Comparison of ENCODE assay signal across 19 mouse cellular contexts in genomic region chr17:46844811-46845210, GRCm38 (mm10). TPM values are rescaled to one million over a fixed set of nuclear protein-coding genes. Genes with fewer than 3 reads are reported as not detected.
A peak's percentile ranks its signal among the peaks of the same experiment; 100 is the strongest.
DNase-seq lines count a peak whose midpoint lies in the region; ATAC-seq lines count a peak whose summit lies in the region.
"Had no signal": no experiment of that assay in that cellular context is flagged by ENCODE, and none has a peak within 500 bp of the region (broad histone marks: within the 10 kb centered on the region; RNA-seq: fewer than 3 reads in every experiment).

No protein-coding gene starts in this region.

- 0 out of 2 replicates have a peak overlapping the region, but pooled peaks have one; percentile 17 for H3K9ac ChIP-seq in forebrain, embryonic 14.5 days (ENCODE audit: low read length)
- no peak overlapping the region for H3K9ac ChIP-seq in forebrain, embryonic 13.5 days
- no peak overlapping the region for H3K9ac ChIP-seq in midbrain, embryonic 12.5 days (replicated peaks)
- no peak overlapping the region for H3K9ac ChIP-seq in midbrain, embryonic 11.5 days (ENCODE audit: low read length)
- H3K9ac ChIP-seq: forebrain, postnatal 0 days; liver, embryonic 13.5 days had no signal

- no peaks in the 10 kb centered on the region for H3K27me3 ChIP-seq in forebrain, embryonic 14.5 days (replicated peaks; ENCODE audit: control insufficient read depth, insufficient read depth, low read length)
- no peaks in the 10 kb centered on the region for H3K27me3 ChIP-seq in forebrain, embryonic 13.5 days
- H3K27me3 ChIP-seq in midbrain, embryonic 12.5 days: no peaks in the 10 kb centered on the region
- no peaks in the 10 kb centered on the region for H3K27me3 ChIP-seq in midbrain, embryonic 11.5 days (ENCODE audit: control insufficient read depth, insufficient read depth, low read length)
- H3K27me3 ChIP-seq: CH12.LX; liver, embryonic 13.5 days had no signal

- intact Hi-C loops in left cerebral cortex, postnatal 25 days (cut with DNase I): no loop called here

- no peaks in the 10 kb centered on the region for H3K9me3 ChIP-seq in forebrain, embryonic 14.5 days (replicated peaks; ENCODE audit: control insufficient read depth, low read length)
- H3K9me3 ChIP-seq in forebrain, embryonic 13.5 days (replicated peaks): no peaks in the 10 kb centered on the region
- no peaks in the 10 kb centered on the region for H3K9me3 ChIP-seq in midbrain, embryonic 12.5 days
- H3K9me3 ChIP-seq in midbrain, embryonic 11.5 days (ENCODE audit: control insufficient read depth, low read length): no peaks in the 10 kb centered on the region
- H3K9me3 ChIP-seq: embryonic facial prominence, embryonic 10.5 days; liver, embryonic 13.5 days had no signal

- no peak for ATAC-seq in forebrain, embryonic 14.5 days
- no peak for ATAC-seq in forebrain, embryonic 13.5 days
- ATAC-seq in midbrain, embryonic 12.5 days (ENCODE audit: low FRiP score, low read depth): no peak
- ATAC-seq in midbrain, embryonic 11.5 days (ENCODE audit: low FRiP score): no peak
- ATAC-seq: forebrain, postnatal 0 days; lung, postnatal 0 days had no signal

- no peak overlapping the region for H3K4me2 ChIP-seq in forebrain, embryonic 14.5 days (ENCODE audit: low read length)
- no peak overlapping the region for H3K4me2 ChIP-seq in forebrain, embryonic 13.5 days
- H3K4me2 ChIP-seq in midbrain, embryonic 12.5 days (replicated peaks): no peak overlapping the region
- no peak overlapping the region for H3K4me2 ChIP-seq in midbrain, embryonic 11.5 days
- H3K4me2 ChIP-seq: liver, embryonic 13.5 days had no signal

- H3K4me1 ChIP-seq in forebrain, embryonic 14.5 days (ENCODE audit: control insufficient read depth, insufficient read depth, low read length): no peaks in the 10 kb centered on the region
- peaks cover 11% of the 10 kb centered on the region for H3K4me1 ChIP-seq in forebrain, embryonic 13.5 days
- peaks cover 10% of the 10 kb centered on the region; the same call in 1 of the 2 replicates for H3K4me1 ChIP-seq in midbrain, embryonic 12.5 days
- no peaks in the 10 kb centered on the region for H3K4me1 ChIP-seq in midbrain, embryonic 11.5 days (ENCODE audit: control insufficient read depth, insufficient read depth, low read length)

- no peak for DNase-seq in forebrain, embryonic 14.5 days (ENCODE audit: low spot score)
- no peak for DNase-seq in midbrain, embryonic 11.5 days (ENCODE audit: low spot score, missing footprints)
- DNase-seq in cerebellum, adult 11-12 months: peak; percentile 79
- peak; percentile 77 to 80 for DNase-seq in cerebellum, postnatal 36 days
- no peak for DNase-seq in kidney, postnatal 25 days
- no peak for DNase-seq in left cerebral cortex, postnatal 25 days (ENCODE audit: low spot score in 2 of 2)
- DNase-seq: adrenal gland, adult 8-10 months; forebrain, postnatal 0 days; heart, postnatal 14 days; kidney, postnatal 14 days; liver, embryonic 13.5 days; thymus, postnatal 36 days had no signal

- no peak overlapping the region for H3K27ac ChIP-seq in forebrain, embryonic 14.5 days (ENCODE audit: low read depth, low read length)
- no peak overlapping the region for H3K27ac ChIP-seq in forebrain, embryonic 13.5 days
- H3K27ac ChIP-seq in midbrain, embryonic 12.5 days (replicated peaks): 0 out of 2 replicates have a peak overlapping the region, but pooled peaks have one; percentile 25
- H3K27ac ChIP-seq in midbrain, embryonic 11.5 days (ENCODE audit: low read depth, low read length): no peak overlapping the region
- H3K27ac ChIP-seq: embryonic facial prominence, embryonic 10.5 days; liver, embryonic 13.5 days; stomach, postnatal 0 days had no signal

- H3K36me3 ChIP-seq in forebrain, embryonic 14.5 days (ENCODE audit: control insufficient read depth, insufficient read depth, low read length): no peaks in the 10 kb centered on the region
- H3K36me3 ChIP-seq in forebrain, embryonic 13.5 days (ENCODE audit: poor library complexity, severe bottlenecking): no peaks in the 10 kb centered on the region
- H3K36me3 ChIP-seq in midbrain, embryonic 12.5 days: no peaks in the 10 kb centered on the region
- no peaks in the 10 kb centered on the region for H3K36me3 ChIP-seq in midbrain, embryonic 11.5 days (ENCODE audit: control insufficient read depth, insufficient read depth, low read length)

- no peak overlapping the region for H3K4me3 ChIP-seq in forebrain, embryonic 14.5 days (ENCODE audit: low read depth, low read length)
- H3K4me3 ChIP-seq in forebrain, embryonic 13.5 days: no peak overlapping the region
- H3K4me3 ChIP-seq in midbrain, embryonic 12.5 days: no peak overlapping the region
- no peak overlapping the region for H3K4me3 ChIP-seq in midbrain, embryonic 11.5 days (ENCODE audit: low read depth, low read length)
- H3K4me3 ChIP-seq: embryonic facial prominence, embryonic 10.5 days; erythroblast, embryonic 14.5 days; liver, embryonic 13.5 days had no signal

- WGBS in forebrain, embryonic 14.5 days: 66% methylated on average over 10 of the region's 10 CpGs
- WGBS in forebrain, embryonic 13.5 days: 70% methylated on average over 10 of the region's 10 CpGs
- 69% methylated on average over 10 of the region's 10 CpGs for WGBS in midbrain, embryonic 12.5 days
- 70% methylated on average over 10 of the region's 10 CpGs for WGBS in midbrain, embryonic 11.5 days

RNA-seq across cellular contexts. Expression of gene Bicral, which starts 13.5 kb away (rescaled TPM):
- 7.5 and 8.5 TPM in 2 replicates for polyA plus RNA-seq in forebrain, embryonic 14.5 days (2014; fragmentation: Nextera tagmentation; extraction: Ambion mirVana)
- polyA plus RNA-seq in forebrain, embryonic 13.5 days (2015; fragmentation: Nextera tagmentation; extraction: Ambion mirVana): 5.2 and 5.8 TPM in 2 replicates
- 7.8 and 7.9 TPM in 2 replicates for polyA plus RNA-seq in midbrain, embryonic 12.5 days (2016; fragmentation: Nextera tagmentation; extraction: Ambion mirVana)
- 5.8 and 6.4 TPM in 2 replicates for polyA plus RNA-seq in midbrain, embryonic 11.5 days (2014; fragmentation: Nextera tagmentation; extraction: Ambion mirVana)
- 10 to 100 TPM; 41.6 to 49.7 TPM for total RNA-seq in left cerebral cortex, postnatal 25 days (2021)

RNA-seq across cellular contexts. Expression of gene Tbcc, which starts 45.7 kb away (rescaled TPM):
- 66.4 TPM in 2 replicates for polyA plus RNA-seq in forebrain, embryonic 14.5 days (2014; fragmentation: Nextera tagmentation; extraction: Ambion mirVana)
- polyA plus RNA-seq in forebrain, embryonic 13.5 days (2015; fragmentation: Nextera tagmentation; extraction: Ambion mirVana): 51.3 and 53.5 TPM in 2 replicates
- polyA plus RNA-seq in midbrain, embryonic 12.5 days (2016; fragmentation: Nextera tagmentation; extraction: Ambion mirVana): 68.4 and 75.1 TPM in 2 replicates
- 72.7 and 76.2 TPM in 2 replicates for polyA plus RNA-seq in midbrain, embryonic 11.5 days (2014; fragmentation: Nextera tagmentation; extraction: Ambion mirVana)
- 10 to 100 TPM; 32.4 to 36.7 TPM for total RNA-seq in left cerebral cortex, postnatal 25 days (2021)

Comparison
In these comparisons a context has a peak if more than half of its experiments do, and no peak if none do; other contexts are left out.
1. DNase-seq: peak in cerebellum, adult 11-12 months (single experiment) and cerebellum, postnatal 36 days (2 of 2); none in forebrain, embryonic 14.5 days (single experiment), midbrain, embryonic 11.5 days (single experiment), kidney, postnatal 25 days (0 of 2) and left cerebral cortex, postnatal 25 days (0 of 2).